Mouse (Mus musculus) ovary, adult 2 months (tissue): ENCODE results near the gene Gm28539. TPM values are rescaled to one million over a fixed set of nuclear protein-coding genes. Genes with fewer than 3 reads are reported as not detected.

Experiments used
- polyA plus RNA-seq: library from polyadenylated mRNA; depleted of rRNA; stranded (reverse); fragments of >200 nt; gene quantifications from 2 replicates; pipeline ENCODE4 v1.2.3, GENCODE M21; 2012; rRNA removed

The Gm28539 gene
- 0.44 and 2.4 TPM in 2 replicates for polyA plus RNA-seq

DNA sequence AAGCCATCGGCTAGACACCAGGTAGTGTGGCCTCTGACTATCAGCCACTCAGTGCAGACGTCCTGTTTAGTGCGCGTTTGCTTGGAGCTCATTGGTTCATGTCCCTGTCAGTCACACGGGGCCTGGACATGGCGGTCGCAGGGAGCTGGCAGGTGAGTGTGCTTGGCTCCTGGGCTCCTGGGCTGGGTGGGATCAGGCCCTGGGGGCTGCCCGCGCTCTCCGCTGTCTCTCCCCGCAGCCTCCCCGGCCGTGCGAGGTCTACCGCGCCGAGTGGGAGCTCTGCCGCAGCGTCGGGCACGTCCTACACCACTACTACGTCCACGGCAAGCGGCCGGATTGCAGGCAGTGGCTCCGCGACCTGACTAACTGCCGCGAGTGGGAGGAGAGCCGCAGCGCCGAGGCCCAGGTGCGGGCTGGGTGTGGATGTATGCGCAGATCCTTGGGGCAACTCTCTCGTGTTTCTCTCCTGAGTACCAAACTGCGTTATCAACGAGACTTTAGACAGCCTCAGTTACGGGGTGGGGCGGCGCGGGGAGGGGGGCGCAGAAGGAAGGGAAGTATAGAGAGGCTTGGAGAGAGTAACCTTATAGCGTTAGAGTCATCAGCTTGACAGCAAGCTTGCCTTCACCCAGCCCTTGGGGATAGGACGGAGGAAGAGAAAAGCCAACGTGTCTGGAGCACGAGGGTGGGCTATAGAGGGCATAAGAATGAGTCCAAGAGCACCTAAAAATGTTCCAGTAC lies at the start of gene Gm28539, which contains the start of gene 2510002D24Rik:
TSS of gene Gm28539 (plus strand) at position 117 of the 741 bp plus-strand sequence.
TSS of gene 2510002D24Rik (plus strand) at position 111 of the 741 bp plus-strand sequence.

DNA sequence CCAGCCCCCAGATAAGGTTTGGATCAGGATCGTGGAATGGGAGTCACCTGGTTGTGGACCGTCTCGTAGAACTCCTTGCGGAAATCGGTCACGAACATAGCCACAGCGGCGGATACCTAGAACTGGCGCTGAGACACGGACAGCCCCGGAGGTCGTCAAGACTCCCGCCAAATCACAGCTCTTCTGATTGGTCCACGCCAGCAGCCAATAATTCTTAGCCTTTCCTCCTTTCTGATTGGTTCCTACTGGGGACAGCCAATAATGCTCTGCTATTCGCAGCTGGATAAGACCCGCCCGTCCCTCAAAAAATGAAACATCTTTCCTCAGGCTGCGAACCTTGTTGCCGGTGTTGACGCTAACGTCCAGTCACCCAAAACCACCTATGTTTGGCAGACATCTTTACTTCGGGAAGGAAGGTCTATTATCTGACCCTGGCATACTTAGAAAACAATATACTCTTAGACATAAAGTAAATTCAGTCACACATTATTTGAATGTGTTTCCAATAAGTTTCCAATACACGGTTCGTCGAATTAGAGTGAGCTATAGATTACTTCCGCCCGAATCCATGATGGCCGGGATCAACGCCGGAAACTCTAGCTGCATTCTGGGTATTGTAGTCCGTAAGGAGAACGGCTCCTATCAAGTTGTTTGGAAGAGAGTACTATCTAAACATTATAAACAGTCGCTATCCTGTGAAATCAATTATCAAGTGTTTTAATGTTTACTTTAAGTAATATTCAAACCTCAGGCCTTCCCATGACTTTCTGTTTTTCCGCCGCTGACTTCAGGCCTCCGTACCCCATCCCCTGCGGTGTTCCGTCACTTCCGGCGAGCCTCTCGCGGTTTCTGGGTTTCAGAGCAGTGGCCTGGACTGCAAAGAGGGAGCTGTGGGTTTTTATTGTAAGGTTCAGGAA lies 24.7 kb upstream of the Gm28539 start, which contains the start of the genes Ufd1 and Cdc45:
TSS of gene Ufd1 (plus strand) at position 312 of the 917 bp plus-strand sequence.
TSS of gene Cdc45 (minus strand) at position 520 of the 917 bp plus-strand sequence.

DNA sequence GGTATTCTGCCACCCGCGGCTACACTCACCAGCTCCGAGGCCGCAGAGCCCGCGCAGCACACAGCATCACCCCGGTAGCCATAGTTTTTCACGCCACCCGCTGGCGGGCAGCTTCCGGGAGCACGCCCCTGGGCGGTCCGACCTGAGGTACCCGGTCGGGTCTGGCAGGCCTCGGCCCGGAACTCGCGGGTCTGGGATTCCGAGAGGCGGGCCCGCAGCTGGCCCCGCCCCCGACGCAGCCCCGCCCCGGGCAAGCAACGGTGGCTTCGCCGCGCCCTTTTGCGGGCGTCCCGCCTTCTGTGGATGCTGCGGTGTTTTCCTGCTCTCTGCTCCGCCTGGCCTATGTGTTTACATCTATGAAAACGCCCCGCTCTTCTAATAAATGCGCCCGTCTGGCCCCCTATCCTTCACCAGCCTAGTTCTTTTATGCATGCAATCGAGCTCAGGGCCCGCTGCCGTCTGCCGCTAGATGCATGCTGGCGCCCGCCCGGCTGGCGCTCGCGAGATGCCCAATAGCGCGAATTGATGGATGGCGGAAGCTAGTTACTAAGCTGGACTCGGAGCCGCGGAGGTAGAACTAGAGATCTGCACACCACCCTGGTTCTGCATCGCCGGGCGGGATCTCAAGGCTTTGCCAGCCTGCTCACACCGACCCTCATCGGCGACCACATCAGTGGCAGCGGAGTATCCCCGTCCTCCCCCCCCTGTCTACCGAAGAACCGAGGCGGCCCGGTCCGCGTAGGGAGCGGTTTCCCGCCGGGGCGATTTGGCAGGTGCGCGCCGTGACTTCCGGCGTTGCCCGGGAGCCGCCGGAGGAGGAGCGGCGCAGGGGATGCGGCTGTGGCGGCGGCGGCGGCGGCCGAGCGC lies 40.3 kb downstream of the Gm28539 start, which contains the start of the genes Mrpl40 and Hira:
TSS of gene Mrpl40 (minus strand) at position 421 of the 867 bp plus-strand sequence.
TSS of gene Hira (plus strand) at position 596 of the 867 bp plus-strand sequence.

Other genes with a start within 250 kb of the Gm28539 start
- gene Tbx1, start 245.9 kb upstream of the Gm28539 start, polyA plus RNA-seq: 12.2 and 14.2 TPM in 2 replicates
- 26.8 and 54.9 TPM in 2 replicates for gene Gp1bb, start 214.2 kb upstream of the Gm28539 start, polyA plus RNA-seq
- gene Gm49601, start 210.2 kb upstream of the Gm28539 start, polyA plus RNA-seq: 19.4 and 20.3 TPM in 2 replicates
- gene Sept5, start 206.6 kb upstream of the Gm28539 start, polyA plus RNA-seq: 47.0 and 49.5 TPM in 2 replicates
- 163 and 176 TPM in 2 replicates for gene Cldn5, start 59.7 kb upstream of the Gm28539 start, polyA plus RNA-seq
- 18.9 and 25.8 TPM in 2 replicates for gene Ufd1, start 24.8 kb upstream of the Gm28539 start, polyA plus RNA-seq
- 10.8 and 17.1 TPM in 2 replicates for gene Cdc45, start 24.6 kb upstream of the Gm28539 start, polyA plus RNA-seq
- gene 2510002D24Rik, start within 50 bp of the Gm28539 start, polyA plus RNA-seq: 64.9 and 69.6 TPM in 2 replicates
- gene Mrpl40, start 40.3 kb downstream of the Gm28539 start, polyA plus RNA-seq: 12.0 and 12.1 TPM in 2 replicates
- gene Hira, start 40.5 kb downstream of the Gm28539 start, polyA plus RNA-seq: 78.1 and 100 TPM in 2 replicates